Mouse (Mus musculus) splenic B cell, adult 2 months (primary cell): Measurements from ENCODE around the gene Sgms1.

Experiments
- DNase-seq: peaks from one replicate; pipeline ENCODE4 v3.0.0-alpha.2; 2011; ENCODE audit warnings: low read depth, low spot score
- H3K27me3 ChIP-seq: 2 replicates; pipeline ENCODE4 v1.6.1; 2012; ENCODE audit warnings: mild to moderate bottlenecking, low read length, moderate library complexity, mixed read lengths; ENCODE audit not compliant: control insufficient read depth, poor library complexity, insufficient read depth, severe bottlenecking
- H3K36me3 ChIP-seq: 2 replicates; pipeline ENCODE4 v1.6.1; 2012; ENCODE audit warnings: mild to moderate bottlenecking, low read length, moderate library complexity, mixed read lengths; ENCODE audit not compliant: control insufficient read depth, poor library complexity, insufficient read depth, severe bottlenecking

Gene Sgms1

GRCm38 (mm10) chr19:32173522-32174184 is 215.9 kb downstream of the Sgms1 start:
- Histone ChIP-seq H3K27me3 (no peaks in the 10 kb centered on the region), H3K36me3 (no peaks in the 10 kb centered on the region; the same call in 1 of the 2 replicates)
- no peak for DNase-seq

GRCm38 (mm10) chr19:32172511-32172981 is 217.0 kb downstream of the Sgms1 start:
- H3K36me3 ChIP-seq = no peaks in the 10 kb centered on the region
- DNase-seq = peak; percentile 76

GRCm38 (mm10) chr19:32171981-32172380 is 217.5 kb downstream of the Sgms1 start:
- no peaks in the 10 kb centered on the region for H3K27me3 ChIP-seq
- DNase-seq = no peak
- H3K36me3 ChIP-seq = no peaks in the 10 kb centered on the region

More at GRCm38 (mm10) chr19:32172511-32172981, 217.0 kb downstream of the Sgms1 start:
- H3K27me3 ChIP-seq = no peaks in the 10 kb centered on the region

- no peaks in the 10 kb centered on the region for H3K36me3 ChIP-seq
- peak; percentile 90 for DNase-seq
- no peaks in the 10 kb centered on the region for H3K27me3 ChIP-seq
Measured at GRCm38 (mm10) chr19:32169634-32170540, 219.6 kb downstream of the Sgms1 start.

- peak; percentile 88 for DNase-seq
- Histone ChIP-seq H3K36me3 (no peaks in the 10 kb centered on the region), H3K27me3 (no peaks in the 10 kb centered on the region)
Measured at GRCm38 (mm10) chr19:32168031-32168430, 221.5 kb downstream of the Sgms1 start.

GRCm38 (mm10) chr19:32166823-32167605 is 222.5 kb downstream of the Sgms1 start:
- Histone ChIP-seq H3K27me3 (no peaks in the 10 kb centered on the region), H3K36me3 (no peaks in the 10 kb centered on the region)
- DNase-seq = no peak

- no peaks in the 10 kb centered on the region for H3K27me3 ChIP-seq
- no peak for DNase-seq
- no peaks in the 10 kb centered on the region for H3K36me3 ChIP-seq
Measured at GRCm38 (mm10) chr19:32165711-32166110, 223.8 kb downstream of the Sgms1 start.

- Histone ChIP-seq H3K27me3 (no peaks in the 10 kb centered on the region), H3K36me3 (peaks cover 5% of the 10 kb centered on the region; the same call in 1 of the 2 replicates)
- DNase-seq = no peak
Measured at GRCm38 (mm10) chr19:32164128-32164527, 225.4 kb downstream of the Sgms1 start.

- Histone ChIP-seq H3K36me3 (peaks cover 16% of the 10 kb centered on the region), H3K27me3 (no peaks in the 10 kb centered on the region)
- no peak for DNase-seq
Measured at GRCm38 (mm10) chr19:32159944-32160343, 229.6 kb downstream of the Sgms1 start.

GRCm38 (mm10) chr19:32159168-32159567 is 230.3 kb downstream of the Sgms1 start:
- peaks cover 16% of the 10 kb centered on the region for H3K36me3 ChIP-seq
- H3K27me3 ChIP-seq = no peaks in the 10 kb centered on the region
- DNase-seq = no peak

- Histone ChIP-seq H3K27me3 (no peaks in the 10 kb centered on the region), H3K36me3 (peaks cover 16% of the 10 kb centered on the region)
- DNase-seq = no peak
Measured at GRCm38 (mm10) chr19:32157045-32157444, 232.5 kb downstream of the Sgms1 start.

- Histone ChIP-seq H3K36me3 (peaks cover 15% of the 10 kb centered on the region), H3K27me3 (no peaks in the 10 kb centered on the region)
- peak; percentile 19 for DNase-seq
Measured at GRCm38 (mm10) chr19:32152529-32152928, 237.0 kb downstream of the Sgms1 start.

GRCm38 (mm10) chr19:32148710-32149109 is 240.8 kb downstream of the Sgms1 start:
- H3K27me3 ChIP-seq = no peaks in the 10 kb centered on the region
- DNase-seq = no peak
- peaks cover 5% of the 10 kb centered on the region; the same call in 1 of the 2 replicates for H3K36me3 ChIP-seq

GRCm38 (mm10) chr19:32142383-32142782 is 247.1 kb downstream of the Sgms1 start:
- H3K27me3 ChIP-seq = no peaks in the 10 kb centered on the region
- no peak for DNase-seq
- peaks cover 14% of the 10 kb centered on the region for H3K36me3 ChIP-seq
